Mouse (Mus musculus): Measurements from ENCODE around the gene Colgalt2.

DNA sequence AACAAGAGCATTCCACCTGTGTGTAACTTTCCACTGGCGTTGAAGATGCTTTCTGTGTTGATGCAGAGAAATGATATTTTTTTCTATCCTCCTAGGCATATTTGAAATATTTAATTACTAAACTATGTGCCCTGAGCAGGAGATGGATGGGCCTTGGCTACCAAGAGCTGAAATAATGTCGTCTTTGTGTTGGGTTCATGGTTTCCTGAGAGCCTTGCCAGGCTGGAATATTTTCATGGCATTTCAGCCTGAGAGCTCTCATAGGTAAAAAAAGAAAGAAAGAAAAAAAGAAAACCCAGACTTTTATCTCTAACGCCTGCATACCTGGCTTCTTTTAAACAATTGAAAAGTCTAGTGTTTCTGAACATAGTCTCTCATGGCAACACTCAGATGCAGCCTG lies 56.6 kb downstream of the Colgalt2 start:
- TF ChIP-seq CTCF (IDR thresholded peaks at IDR 0.05; ENCODE audit: low read depth): no peak
- no peak for TF ChIP-seq EP300 (IDR thresholded peaks at IDR 0.05; ENCODE audit: low read depth)
